Mouse (Mus musculus) lung, postnatal 0 days (tissue): ENCODE measurements around the gene Sox30. TPM values are rescaled to one million over a fixed set of nuclear protein-coding genes. Genes with fewer than 3 reads are reported as not detected.
"Not testable (repeated sequence)": the region's sequence is repeated elsewhere in the genome, so short reads cannot be mapped to it uniquely, and the experiment has no call there.

Experiments used
- ATAC-seq: fragments of 200-750 bp; cut with Nextera tagmentation; 2 replicates; pipeline ENCODE4 v1.8.0; 2017; ENCODE audit warnings: moderate library complexity
- DNase-seq: peaks from one replicate; pipeline ENCODE4 v3.0.0-alpha.2; 2016; ENCODE audit warnings: low spot score
- H3K27ac ChIP-seq: fragments of 300-500 bp; sonication (generic); 2 replicates; pipeline ENCODE4 v1.5.1; 2014; ENCODE audit warnings: antibody characterized with exemption, mild to moderate bottlenecking, low read length, mixed read lengths
- H3K27me3 ChIP-seq: fragments of 300-500 bp; sonication (generic); replicated peaks from 2 replicates; pipeline ENCODE4 v1.6.1; 2014; ENCODE audit warnings: low read length, mixed read lengths; ENCODE audit not compliant: insufficient read depth
- H3K36me3 ChIP-seq: fragments of 300-500 bp; sonication (generic); 2 replicates; pipeline ENCODE4 v1.6.1; 2014; ENCODE audit warnings: low read length, mixed read lengths; ENCODE audit not compliant: insufficient read depth
- H3K4me1 ChIP-seq: fragments of 300-500 bp; sonication (generic); 2 replicates; pipeline ENCODE4 v1.6.1; 2014; ENCODE audit warnings: antibody characterized with exemption, low read depth, low read length, mixed read lengths; ENCODE audit not compliant: insufficient read depth
- H3K4me2 ChIP-seq: fragments of 300-500 bp; sonication (generic); replicated peaks from 2 replicates; pipeline ENCODE4 v1.6.1; 2014; ENCODE audit warnings: low read depth, mild to moderate bottlenecking, low read length, moderate library complexity, mixed read lengths
- H3K4me3 ChIP-seq: fragments of 300-500 bp; sonication (generic); 2 replicates; pipeline ENCODE4 v1.5.1; 2014; ENCODE audit warnings: low read depth, low read length
- H3K9ac ChIP-seq: fragments of 300-500 bp; sonication (generic); replicated peaks from 2 replicates; pipeline ENCODE4 v1.6.1; 2014; ENCODE audit warnings: low read depth, mild to moderate bottlenecking
- H3K9me3 ChIP-seq: fragments of 300-500 bp; sonication (generic); 2 replicates; pipeline ENCODE4 v1.6.1; 2016; ENCODE audit warnings: low read length, mixed read lengths
- CTCF ChIP-seq: IDR thresholded peaks from 2 replicates; pipeline ENCODE4 v1.5.1; 2016; ENCODE audit warnings: antibody characterized with exemption, mild to moderate bottlenecking
- EP300 ChIP-seq: IDR thresholded peaks from 2 replicates; pipeline ENCODE4 v1.6.1; 2016; ENCODE audit warnings: antibody characterized with exemption, mild to moderate bottlenecking, control low read depth
- WGBS: fragments of 180-500 bp; shearing (Covaris S2); extraction: QIAGEN DNeasy Blood & Tissue Kit; methylation state at CpG from one replicate; pipeline ENCODE4 v1.1.7; 2014; 5-methylcytosine and 5-hydroxymethylcytosine counted together
- polyA plus RNA-seq: library from polyadenylated mRNA; unstranded; fragments of >200 nt; fragmentation: Nextera tagmentation; extraction: Ambion mirVana; gene quantifications from 2 replicates; pipeline ENCODE4 v1.2.1, GENCODE M21; 2015

Sox30 gene
- polyA plus RNA-seq, 1 experiment from 2014 or later = 0.11 TPM

DNA sequence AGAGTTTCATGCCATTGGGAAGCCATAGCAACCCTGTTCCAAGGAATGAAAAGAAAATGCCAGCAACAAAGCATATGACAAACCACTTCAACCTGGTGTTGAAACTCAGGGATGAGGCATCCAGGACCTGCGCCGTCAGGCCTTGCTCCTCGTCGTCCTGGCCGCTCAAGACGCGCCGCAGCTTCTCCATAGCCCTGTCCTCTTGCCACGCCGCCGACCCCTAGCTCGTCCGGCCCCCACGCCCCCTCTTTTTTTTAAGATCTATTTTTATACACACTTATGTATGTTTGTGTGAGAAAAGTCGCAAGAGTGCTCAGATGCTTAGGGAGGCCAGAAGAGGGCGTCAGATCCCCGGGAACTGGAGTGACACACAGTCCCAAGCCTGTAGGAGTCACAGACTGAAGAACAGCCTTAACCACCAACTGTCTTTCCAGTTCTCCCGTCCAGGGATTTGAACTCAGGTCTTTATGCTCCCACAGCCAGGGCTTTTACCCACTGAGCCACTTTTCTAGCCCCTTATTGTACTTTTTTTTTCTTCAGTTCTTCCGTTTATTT, 72.1 kb downstream of the Sox30 start, which contains the start of gene Gm12166:
Gm12166 (minus strand) TSS at position 217 of the 555 bp plus-strand sequence.
- not testable (repeated sequence) for H3K9ac ChIP-seq
- DNase-seq (peak; percentile 87), ATAC-seq (peak; percentile 47; the same call in 1 of the 2 replicates)

DNA sequence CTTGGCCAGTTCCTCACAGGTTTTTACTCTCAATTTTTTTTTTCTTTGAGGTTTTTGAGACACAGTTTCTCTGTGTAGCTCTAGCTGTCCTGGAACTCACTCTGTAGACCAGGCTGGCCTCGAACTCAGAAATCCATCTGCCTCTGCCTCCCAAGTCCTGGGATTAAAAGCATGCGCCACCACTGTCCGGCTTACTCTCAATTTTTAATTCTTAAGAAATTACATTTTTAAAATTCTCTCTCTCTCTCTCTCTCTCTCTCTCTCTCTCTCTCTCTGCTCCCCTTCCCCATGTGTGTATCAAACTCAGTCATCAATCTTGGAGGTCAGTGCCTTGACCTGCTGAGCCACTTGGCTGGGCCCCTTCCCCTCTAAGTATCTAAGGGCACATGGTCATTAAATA, 73.3 kb downstream of the Sox30 start:
- DNase-seq, H3K4me1 ChIP-seq, H3K4me3 ChIP-seq, H3K27me3 ChIP-seq, ATAC-seq, H3K27ac ChIP-seq, H3K36me3 ChIP-seq, H3K9me3 ChIP-seq, H3K9ac ChIP-seq, H3K4me2 ChIP-seq: not testable (repeated sequence)
- 93% methylated on average over 3 of the region's 3 CpGs for WGBS

More for the DNA sequence above, 72.1 kb downstream of the Sox30 start, which contains the start of gene Gm12166:
- not testable (repeated sequence) for H3K9me3 ChIP-seq, H3K27ac ChIP-seq, H3K4me1 ChIP-seq, H3K4me3 ChIP-seq, H3K36me3 ChIP-seq, H3K27me3 ChIP-seq
- 29% methylated on average over 19 of the region's 19 CpGs for WGBS
- TF ChIP-seq CTCF = peak; percentile 81
- H3K4me2 ChIP-seq = 0 out of 2 replicates have a peak within 1 kb of the TSS, but pooled peaks have one; percentile 28

- no peaks in the 10 kb centered on the region for H3K9me3 ChIP-seq
- no peak overlapping the region for H3K9ac ChIP-seq
- 60% methylated on average over 5 of the region's 5 CpGs for WGBS
- H3K27me3 ChIP-seq = no peaks in the 10 kb centered on the region
- DNase-seq (no peak), ATAC-seq (no peak)
- no peak overlapping the region for H3K4me2 ChIP-seq
- no peaks in the 10 kb centered on the region; the same call in 1 of the 2 replicates for H3K4me1 ChIP-seq
- no peak overlapping the region for H3K4me3 ChIP-seq
- no peak for TF ChIP-seq CTCF
- no peak for TF ChIP-seq EP300
- H3K36me3 ChIP-seq = no peaks in the 10 kb centered on the region
- H3K27ac ChIP-seq = no peak overlapping the region
Measured at GRCm38 (mm10) chr11:46054311-46054710, 74.2 kb downstream of the Sox30 start.

DNA sequence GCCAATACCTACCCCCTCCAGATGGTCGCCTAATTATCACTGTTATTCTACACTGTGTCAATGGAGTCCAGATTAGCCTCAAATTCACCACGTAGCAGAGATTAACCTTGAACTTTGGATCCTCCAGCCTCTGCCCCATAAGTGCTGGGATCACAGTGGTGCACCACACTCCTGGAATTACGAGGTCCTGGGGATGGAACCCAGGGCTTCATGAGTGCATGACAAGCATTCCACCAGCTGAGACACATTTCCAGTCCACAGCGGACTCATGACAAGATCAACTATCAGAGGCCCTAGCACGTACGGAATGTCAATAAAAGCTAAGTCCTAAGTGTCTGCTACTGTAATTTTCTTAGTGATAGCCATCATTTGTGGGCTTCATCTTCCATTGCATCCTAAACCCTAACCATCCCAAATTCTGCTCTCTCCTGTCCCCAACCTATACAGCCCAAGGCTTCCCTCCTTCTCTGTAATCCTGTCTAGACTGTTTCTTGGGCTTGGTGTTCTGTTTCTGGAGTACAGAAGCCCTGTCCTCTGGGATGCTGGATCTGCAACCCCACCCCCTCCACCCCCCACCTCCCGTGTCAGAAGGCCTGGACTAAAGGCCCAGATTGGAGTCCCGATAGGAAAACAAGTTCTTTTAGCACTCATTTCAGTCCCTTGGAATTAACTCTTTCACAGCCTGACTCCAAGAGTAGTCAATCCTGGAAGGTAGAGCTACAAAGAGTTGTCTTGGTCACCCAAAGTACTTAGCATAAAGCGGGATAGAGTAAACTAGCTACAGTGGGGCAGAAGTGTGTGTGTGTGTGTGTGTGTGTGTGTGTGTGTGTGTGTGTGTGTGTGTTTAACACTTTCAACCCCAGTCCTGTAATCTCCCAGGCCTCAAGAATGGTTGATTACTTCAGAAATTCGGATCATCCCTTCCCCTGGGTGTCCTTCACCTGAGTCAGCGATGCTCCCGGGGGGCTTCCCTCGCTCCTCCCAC, 75.1 kb downstream of the Sox30 start:
- Histone ChIP-seq H3K36me3 (no peaks in the 10 kb centered on the region), H3K27me3 (no peaks in the 10 kb centered on the region), H3K4me3 (peak overlapping the region; percentile 66), H3K9ac (peak overlapping the region; percentile 83; the same call in 1 of the 2 replicates), H3K27ac (peak overlapping the region; percentile 81), H3K4me1 (peaks cover 3% of the 10 kb centered on the region; the same call in 1 of the 2 replicates), H3K9me3 (no peaks in the 10 kb centered on the region), H3K4me2 (peak overlapping the region; percentile 72)
- WGBS = 26% methylated on average over 12 of the region's 13 CpGs
- TF ChIP-seq CTCF (no peak), EP300 (no peak)
- peak; percentile 44 for DNase-seq
- peak; percentile 10; the same call in 1 of the 2 replicates for ATAC-seq

GRCm38 (mm10) chr11:46055896-46056769, 76.0 kb downstream of the Sox30 start, which contains the start of gene Adam19:
Adam19 (plus strand) TSS chr11:46055992.
- Histone ChIP-seq H3K9ac (peak within 1 kb of the TSS; percentile 83), H3K4me3 (peak within 1 kb of the TSS; percentile 66), H3K4me1 (peaks cover 3% of the 10 kb centered on the region; the same call in 1 of the 2 replicates), H3K27ac (peak within 1 kb of the TSS; percentile 81), H3K36me3 (no peaks in the 10 kb centered on the region), H3K4me2 (peak within 1 kb of the TSS; percentile 72), H3K27me3 (no peaks in the 10 kb centered on the region), H3K9me3 (no peaks in the 10 kb centered on the region)
- DNase-seq = peak; percentile 79
- TF ChIP-seq CTCF (peak; percentile 37), EP300 (no peak)
- WGBS = 2% methylated on average over 49 of the region's 51 CpGs
- ATAC-seq = peak; percentile 77
